Mouse (Mus musculus): ENCODE results near the gene Bag6.

The Bag6 gene

DNA sequence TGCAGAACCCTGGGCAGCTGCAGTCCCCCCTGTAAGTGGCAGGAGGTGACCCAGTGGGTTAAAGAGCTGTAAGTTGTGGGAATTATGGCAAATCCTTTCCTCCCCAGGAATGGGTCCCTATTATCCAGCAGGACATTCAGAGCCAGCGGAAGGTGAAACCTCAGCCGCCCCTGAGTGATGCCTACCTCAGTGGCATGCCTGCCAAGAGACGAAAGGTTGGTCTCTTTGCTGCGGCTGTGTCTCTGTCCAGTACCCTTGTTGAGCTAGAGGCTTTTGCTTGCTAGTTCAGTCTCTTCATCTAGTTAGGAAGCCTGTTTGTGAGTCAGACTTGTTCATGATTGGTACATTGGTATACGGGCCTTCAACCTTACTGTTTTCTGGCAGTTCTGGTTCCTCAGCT is 11.2 kb downstream of the Bag6 start:
- DNase-seq (ENCODE audit: low read depth in 2 of 2, low spot score in 2 of 2), result no peak

DNA sequence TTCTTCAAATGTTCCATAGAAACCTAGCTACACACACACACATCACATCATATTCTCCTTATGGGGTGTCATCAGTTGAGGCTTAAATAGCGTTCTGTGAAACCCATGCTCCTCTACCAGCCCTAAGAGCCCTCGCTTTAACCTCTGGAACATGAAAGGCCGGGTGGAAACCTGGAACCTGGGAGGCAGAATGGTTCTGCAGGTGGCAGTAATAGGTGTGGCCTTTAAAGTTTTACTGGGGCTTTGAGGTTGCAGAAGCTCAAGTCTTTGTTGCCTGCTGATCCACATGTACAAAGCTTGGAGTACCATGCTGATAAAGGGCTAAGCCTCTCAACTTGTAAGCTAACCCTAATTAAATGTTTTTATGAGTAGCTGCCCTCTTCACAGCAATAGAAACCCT is 12.4 kb downstream of the Bag6 start:
- no peak for DNase-seq (ENCODE audit: low read depth in 2 of 2, low spot score in 2 of 2)

DNA sequence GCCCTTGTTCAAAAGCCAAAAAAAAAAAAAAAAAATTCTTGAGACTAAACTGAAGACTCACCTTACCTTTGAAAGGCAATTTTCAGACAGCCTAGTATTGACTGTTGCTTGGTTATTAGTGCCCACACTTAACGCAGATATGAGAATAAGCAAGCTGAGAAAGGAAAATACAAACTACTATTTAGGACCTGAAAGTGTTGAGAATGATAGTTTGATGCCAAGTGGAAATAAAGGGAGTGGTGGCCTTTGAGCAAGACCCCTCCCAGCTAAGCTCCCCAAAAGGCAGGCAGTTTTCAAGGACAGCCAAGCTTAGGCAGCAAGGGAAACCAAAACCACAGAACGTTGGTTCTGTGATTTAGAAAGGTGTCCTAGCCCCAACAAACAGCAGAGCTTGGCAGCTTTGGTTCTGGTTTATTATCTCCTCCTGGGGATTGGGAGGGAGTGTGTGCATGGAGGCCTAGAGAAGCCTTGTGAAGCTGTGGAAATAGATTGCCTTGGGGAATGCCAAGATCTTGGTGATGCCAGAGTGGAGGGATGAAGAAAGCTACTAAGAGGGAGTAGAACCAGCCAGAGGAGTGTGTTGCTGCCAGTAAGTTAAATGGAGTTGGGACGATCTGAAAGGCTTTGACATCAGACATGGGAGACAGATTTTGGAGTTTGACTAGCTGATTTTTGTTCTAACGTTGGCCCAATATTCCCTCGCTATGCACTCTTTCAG is 13.1 kb downstream of the Bag6 start:
- no peak for DNase-seq (ENCODE audit: low read depth in 2 of 2, low spot score in 2 of 2)

- DNase-seq (ENCODE audit: low read depth in 2 of 2, low spot score in 2 of 2), result no peak
Observed at GRCm38 (mm10) chr17:35152121-35152520, 17.1 kb downstream of the Bag6 start.

GRCm38 (mm10) chr17:35153077-35153476 is 18.1 kb downstream of the Bag6 start:
- DNase-seq (ENCODE audit: low read depth in 2 of 2, low spot score in 2 of 2), result no peak

GRCm38 (mm10) chr17:35153931-35154330 is 19.0 kb downstream of the Bag6 start:
- DNase-seq (ENCODE audit: low read depth in 2 of 2, low spot score in 2 of 2), result no peak

DNA sequence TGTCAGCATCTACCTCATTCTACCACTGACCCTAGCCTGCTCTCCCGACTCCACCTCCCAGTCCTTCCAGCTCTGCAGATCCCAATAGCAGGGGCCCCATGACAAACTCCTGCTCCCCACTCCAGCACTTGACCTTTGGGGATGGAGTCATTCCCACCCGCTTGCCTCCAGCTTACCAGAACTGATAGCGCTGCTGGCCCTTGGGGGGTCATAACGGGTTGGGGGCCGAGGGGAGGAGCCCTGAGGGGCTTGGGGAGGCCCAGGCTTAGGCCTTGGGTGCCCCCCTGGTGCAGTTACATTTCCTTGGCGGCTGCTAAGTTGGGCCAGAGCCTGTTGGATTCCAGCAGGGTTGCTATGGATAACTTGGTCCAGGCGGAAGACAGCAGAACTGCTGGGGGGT is 19.6 kb downstream of the Bag6 start:
- no peak for DNase-seq (ENCODE audit: low read depth in 2 of 2, low spot score in 2 of 2)

DNA sequence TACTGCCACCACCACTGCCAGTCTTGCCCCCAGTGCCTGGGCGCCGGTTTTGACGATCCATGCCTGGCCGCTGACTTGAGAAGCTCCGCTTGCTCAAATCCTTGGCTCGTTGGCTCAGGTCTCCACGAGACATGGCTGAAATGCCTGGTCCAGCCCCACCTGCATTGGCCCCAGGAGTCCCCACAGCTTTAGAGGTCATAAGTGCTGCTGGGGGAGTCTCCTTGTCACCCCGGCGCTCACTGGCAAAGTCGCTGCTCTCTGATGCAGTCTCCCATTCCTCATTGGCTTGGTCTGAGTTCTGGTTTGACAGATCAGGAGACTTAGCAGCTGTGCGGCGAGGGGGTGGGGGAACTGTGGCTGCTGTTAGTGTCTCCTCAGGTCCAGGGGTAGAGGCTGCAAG is 20.5 kb downstream of the Bag6 start:
- DNase-seq (ENCODE audit: low read depth in 2 of 2, low spot score in 2 of 2), result no peak

DNA sequence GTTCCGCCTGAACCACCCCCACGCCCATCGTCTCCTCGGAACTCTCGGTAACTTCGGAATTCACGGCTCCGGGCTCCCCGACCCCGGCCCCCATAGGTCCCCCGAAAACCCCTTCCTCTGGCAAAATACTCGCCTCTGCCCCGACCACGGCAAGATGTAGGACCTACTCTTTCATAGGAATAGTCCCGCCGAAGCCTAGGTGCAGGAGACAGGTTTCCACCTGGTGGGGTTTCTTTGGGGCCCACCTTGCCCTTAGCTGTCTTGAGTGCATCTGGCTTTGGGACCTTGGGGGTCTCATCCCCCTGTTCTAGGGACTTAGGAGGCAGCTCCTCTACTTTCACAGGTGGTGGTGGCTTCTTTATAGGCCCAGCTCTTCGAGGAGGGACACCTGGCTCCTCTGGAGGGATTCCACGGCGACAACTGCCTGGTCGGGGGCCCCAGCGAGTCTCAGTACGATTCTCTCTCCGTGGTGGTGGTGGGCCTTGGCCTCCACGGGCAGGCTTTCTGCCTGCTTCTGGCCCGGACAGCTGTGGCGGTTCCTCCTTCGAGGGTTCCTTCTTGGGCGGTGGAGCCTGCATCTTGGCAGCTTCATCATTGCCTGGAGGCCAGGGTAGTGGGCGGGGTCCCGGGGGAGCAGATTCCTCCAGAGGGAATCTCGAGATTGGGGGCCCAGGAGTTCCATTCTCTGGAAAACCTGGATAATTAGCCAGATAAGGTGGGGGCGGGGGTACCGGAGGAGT is 21.7 kb downstream of the Bag6 start:
- no peak for DNase-seq (ENCODE audit: low read depth in 2 of 2, low spot score in 2 of 2)

DNA sequence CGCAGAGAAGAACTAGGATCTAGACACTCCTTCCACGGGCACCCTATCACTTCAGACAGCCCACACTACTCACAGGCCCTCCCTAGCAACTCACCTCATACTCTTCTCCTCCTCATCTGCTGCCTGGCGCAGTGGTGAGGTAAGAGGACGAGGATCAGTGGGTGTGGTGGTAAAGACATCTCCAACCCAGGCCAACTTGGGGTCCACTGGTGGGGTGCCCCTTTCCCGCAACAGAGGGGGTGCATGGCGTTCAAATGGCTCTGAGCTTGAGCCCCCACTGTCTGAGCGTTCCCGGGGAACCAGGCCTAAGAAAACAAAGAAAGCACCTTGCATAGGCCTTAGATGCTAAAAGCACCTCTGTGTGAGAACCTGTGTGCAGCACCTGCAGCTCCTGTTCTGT is 22.3 kb downstream of the Bag6 start:
- no peak for DNase-seq (ENCODE audit: low read depth in 2 of 2, low spot score in 2 of 2)

DNA sequence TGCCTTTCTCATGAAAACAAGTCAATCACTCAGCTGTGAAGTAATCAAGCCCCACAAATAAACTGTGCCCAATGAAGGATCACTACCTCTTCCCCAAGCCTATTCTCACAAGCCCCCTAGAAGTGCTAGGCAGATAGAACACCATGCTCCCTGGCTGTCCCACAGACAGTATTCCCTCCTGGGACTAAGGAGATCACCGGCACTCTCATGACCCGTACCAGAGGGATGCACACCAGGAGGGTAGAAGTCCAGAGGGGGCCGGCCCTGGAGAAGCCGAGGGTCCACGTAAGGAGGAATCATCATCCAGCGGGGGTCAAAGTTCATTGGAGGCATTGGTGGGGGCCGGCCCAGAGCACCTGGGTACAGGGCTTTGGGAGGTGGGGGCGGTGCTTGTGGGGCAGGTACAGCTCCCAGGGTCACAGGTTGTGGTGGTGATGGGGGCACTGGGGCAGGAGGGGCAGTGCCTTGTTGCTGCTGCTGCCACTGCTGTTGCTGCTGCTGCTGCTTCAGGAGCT is 22.7 kb downstream of the Bag6 start:
- DNase-seq (ENCODE audit: low read depth in 2 of 2, low spot score in 2 of 2), result no peak

- DNase-seq (ENCODE audit: low read depth in 2 of 2, low spot score in 2 of 2), result no peak
Observed at GRCm38 (mm10) chr17:35158850-35159593, 24.0 kb downstream of the Bag6 start.

DNA sequence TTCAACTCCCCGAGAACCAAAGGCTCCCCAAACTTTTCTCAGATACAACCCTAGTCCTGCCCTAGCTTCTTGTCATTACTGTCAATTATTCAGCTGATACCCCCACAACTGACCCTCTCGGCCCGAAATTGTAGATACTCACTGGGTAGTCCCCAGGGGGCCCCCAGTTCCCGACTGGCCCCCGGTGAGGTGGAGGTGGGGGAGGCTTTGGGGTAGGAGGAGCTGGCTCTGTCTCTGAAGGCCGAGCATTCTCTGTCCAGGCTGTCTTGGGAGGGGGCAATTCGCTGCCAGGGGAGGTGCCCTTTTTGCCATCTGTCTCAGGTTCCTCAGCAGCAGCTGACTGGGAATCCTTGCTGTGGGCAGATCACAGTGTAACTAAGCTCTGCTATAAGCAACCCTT is 24.7 kb downstream of the Bag6 start:
- DNase-seq (ENCODE audit: low read depth in 2 of 2, low spot score in 2 of 2), result no peak

DNA sequence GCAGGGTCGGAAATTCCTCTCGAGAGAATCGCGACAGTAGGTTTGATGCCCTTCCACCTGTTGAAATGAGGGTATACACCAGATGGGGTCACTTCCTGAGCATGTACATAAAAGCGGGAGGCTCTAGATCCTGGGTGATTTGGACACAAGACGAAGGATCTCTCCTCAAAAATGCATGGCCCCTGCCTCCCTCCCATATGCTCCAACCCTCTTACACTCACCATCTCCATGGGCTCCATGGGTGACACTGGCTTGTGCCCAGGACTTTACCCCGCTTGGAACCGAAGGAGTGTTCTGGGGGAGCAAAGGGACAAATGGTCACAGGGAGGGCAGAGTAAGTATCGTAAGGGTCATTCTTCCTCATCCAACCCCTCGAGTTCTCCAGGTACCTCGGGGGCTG is 26.4 kb downstream of the Bag6 start:
- DNase-seq (ENCODE audit: low read depth in 2 of 2, low spot score in 2 of 2), result no peak

GRCm38 (mm10) chr17:35162121-35162520 is 27.1 kb downstream of the Bag6 start:
- no peak for DNase-seq (ENCODE audit: low read depth in 2 of 2, low spot score in 2 of 2)

DNA sequence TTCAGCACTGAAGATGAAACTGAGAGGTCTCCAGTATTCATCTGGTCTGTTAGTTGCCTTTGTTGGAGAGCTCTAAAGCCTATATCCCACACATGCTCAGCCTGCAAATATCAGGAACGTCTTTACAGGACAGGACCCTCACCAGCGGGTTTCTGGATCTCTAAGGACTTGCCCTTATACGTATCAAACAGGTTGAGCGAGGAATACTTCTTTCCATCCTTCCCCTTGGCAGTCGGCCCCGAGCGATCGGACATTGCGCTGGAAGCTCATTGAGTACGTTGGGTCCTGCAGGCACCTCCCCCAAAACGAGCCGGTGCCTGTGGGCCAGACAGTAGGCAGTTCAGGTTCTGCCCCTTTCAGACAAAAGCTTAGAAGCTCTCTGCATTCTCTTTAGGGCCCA is 27.8 kb downstream of the Bag6 start:
- DNase-seq (ENCODE audit: low read depth in 2 of 2, low spot score in 2 of 2), result no peak

DNA sequence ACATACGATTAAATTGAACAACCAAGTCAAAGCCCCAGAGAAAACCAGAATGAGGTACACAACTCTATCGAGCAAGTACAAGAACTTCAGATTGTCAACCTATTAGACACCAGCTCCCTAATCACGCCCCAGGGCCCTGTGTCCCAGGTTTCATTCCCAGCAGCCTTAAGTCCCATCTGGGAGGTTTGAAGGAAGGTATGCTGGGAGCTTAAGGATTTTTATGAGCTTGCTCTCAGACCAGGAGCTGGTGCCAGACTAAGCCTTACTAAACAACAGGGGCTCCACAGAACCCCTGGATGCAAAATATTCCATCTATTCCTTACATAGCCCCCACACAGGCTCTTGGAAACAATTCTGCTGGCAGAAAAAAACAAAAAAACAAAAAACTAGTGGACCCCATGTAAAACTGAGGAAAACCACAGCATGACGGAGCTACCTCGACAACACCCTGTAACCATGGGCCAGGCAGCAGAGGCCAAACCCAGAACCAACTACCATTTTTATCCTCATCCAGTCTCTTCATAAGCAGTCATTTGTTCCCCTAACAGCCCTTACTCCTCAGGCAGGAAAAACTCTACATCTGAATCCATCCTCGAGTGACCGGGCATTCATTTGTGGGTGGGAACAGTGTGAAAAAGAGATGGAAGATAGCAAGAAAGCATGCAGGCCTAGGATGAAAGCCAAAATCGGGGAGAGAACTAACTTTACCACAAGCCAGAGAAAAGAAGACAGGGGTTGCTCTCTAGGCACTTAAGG is 28.5 kb downstream of the Bag6 start:
- no peak for DNase-seq (ENCODE audit: low read depth in 2 of 2, low spot score in 2 of 2)

DNA sequence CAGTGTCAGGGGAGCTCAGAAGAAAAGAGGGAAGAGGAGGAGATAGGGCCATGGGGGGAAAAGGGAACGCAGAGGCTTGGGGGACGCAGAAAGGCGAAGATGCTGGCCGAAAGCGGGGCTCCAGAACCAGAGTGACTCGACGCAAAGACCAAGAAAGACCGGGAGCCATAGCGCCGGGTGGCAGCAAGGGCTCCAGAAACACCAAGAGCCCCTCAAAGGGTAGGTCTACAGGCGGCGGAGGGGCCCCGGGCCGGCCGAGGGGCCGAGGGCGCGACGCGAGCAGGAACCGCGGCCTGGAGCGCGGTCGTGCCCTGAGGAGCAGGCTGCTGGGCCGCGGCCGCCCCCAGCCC is 29.2 kb downstream of the Bag6 start:
- DNase-seq (ENCODE audit: low read depth in 2 of 2, low spot score in 2 of 2), result no peak

GRCm38 (mm10) chr17:35164568-35165450 is 29.8 kb downstream of the Bag6 start, which contains the start of gene Prrc2a:
Prrc2a (minus strand) TSS chr17:35164897.
- DNase-seq (ENCODE audit: low read depth in 2 of 2, low spot score in 2 of 2), result peak; percentile 95

- DNase-seq (ENCODE audit: low read depth in 2 of 2, low spot score in 2 of 2), result no peak
Observed at GRCm38 (mm10) chr17:35165451-35166155, 30.6 kb downstream of the Bag6 start.
